Mouse (Mus musculus) erythroblast, embryonic 14.5 days (primary cell): ENCODE data around the gene Hao2. TPM values are rescaled to one million over a fixed set of nuclear protein-coding genes. Genes with fewer than 3 reads are reported as not detected.

Experiments
- H3K27me3 ChIP-seq: 2 replicates; pipeline ENCODE4 v1.6.1; 2012; ENCODE audit warnings: inconsistent platforms; ENCODE audit not compliant: control insufficient read depth
- H3K36me3 ChIP-seq: 2 replicates; pipeline ENCODE4 v1.6.1; 2012; ENCODE audit warnings: mild to moderate bottlenecking, inconsistent platforms; ENCODE audit not compliant: control insufficient read depth
- H3K4me1 ChIP-seq: 2 replicates; pipeline ENCODE4 v1.6.1; 2012; ENCODE audit warnings: inconsistent platforms; ENCODE audit not compliant: control insufficient read depth
- H3K4me3 ChIP-seq: replicated peaks from 2 replicates; pipeline ENCODE3; 2012; ENCODE audit warnings: moderate library complexity, mild to moderate bottlenecking, inconsistent platforms
- H3K9me3 ChIP-seq: 2 replicates; pipeline ENCODE4 v1.6.1; 2012; ENCODE audit warnings: low read length, inconsistent platforms, mixed read lengths; ENCODE audit not compliant: control insufficient read depth
- GATA1 ChIP-seq: IDR thresholded peaks from 2 replicates; pipeline ENCODE4 v1.6.1; 2012; ENCODE audit warnings: low read length, inconsistent platforms, mixed read lengths
- TAL1 ChIP-seq: IDR thresholded peaks from 3 replicates; pipeline ENCODE4 v1.6.1; 2012; ENCODE audit warnings: low read length, inconsistent platforms, mixed read lengths
- polyA plus RNA-seq: library from polyadenylated mRNA; stranded (reverse); fragments of >175 nt; gene quantifications from 2 replicates; pipeline ENCODE4 v1.2.3, GENCODE M21; 2012

Hao2 gene
- not detected in 2 replicates for polyA plus RNA-seq

DNA sequence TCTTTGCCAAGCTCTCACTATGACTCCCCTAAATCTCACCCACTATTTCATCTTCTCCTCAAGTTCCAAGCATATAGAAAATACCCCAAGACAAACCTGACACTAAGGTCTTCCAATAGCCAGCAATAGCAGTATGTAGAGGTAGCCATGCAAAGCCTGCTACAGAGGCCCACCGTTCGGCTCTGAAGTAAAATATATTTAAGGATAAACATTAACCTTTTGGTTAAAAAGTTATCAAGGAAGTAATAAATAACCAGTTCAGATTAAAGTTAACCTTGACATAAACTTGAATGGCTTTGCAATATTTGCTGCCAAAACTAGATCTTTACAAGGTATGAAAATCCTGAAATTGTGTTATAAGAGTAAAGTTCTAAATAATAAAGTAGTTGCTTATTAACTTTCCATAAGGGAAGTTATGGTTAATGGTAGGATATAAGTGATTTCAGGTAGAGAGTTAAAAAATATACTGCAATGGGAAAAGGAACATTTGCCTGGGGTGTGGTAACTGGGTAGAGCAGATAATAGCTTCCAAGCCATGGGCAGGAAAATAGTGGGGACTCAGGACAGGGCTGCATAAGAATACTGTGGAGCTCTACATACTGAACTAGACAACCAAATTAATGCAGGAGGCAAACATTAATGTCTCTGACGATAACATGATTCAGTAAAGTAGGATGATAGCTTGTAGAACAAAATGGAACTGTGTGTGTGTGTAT lies at the start of gene Hao2:
TSS of gene Hao2 (minus strand) at position 183 of the 716 bp plus-strand sequence.
- Histone ChIP-seq H3K27me3 (peaks cover 4% of the 10 kb centered on the region), H3K4me3 (no peak within 1 kb of the TSS), H3K9me3 (no peaks in the 10 kb centered on the region), H3K36me3 (no peaks in the 10 kb centered on the region), H3K4me1 (peaks cover 10% of the 10 kb centered on the region)
- TF ChIP-seq GATA1, result no peak
- no peak for TF ChIP-seq TAL1

DNA sequence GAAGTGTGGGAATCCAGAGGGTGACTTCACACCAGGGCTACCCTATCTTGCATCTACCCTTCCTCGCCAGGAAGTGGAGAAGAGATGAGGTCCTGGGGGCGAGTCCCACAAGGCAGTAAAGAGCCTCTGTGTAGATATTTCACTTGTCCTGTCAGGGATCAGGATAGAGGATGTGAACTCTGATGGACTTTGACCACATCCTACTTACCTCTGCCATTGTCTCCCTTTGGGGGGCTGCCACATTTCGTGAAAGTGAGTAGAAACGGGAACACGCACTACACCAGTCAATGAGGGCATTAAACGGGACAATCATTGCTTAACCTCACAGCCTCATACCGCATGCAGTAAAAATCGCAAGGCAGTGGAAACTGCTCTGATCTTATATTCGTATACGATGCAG lies 48.6 kb upstream of the Hao2 start:
- no peak overlapping the region for H3K4me3 ChIP-seq
- no peak for TF ChIP-seq TAL1
- no peak for TF ChIP-seq GATA1

GRCm38 (mm10) chr3:98941066-98941551 lies 48.1 kb upstream of the Hao2 start:
- Histone ChIP-seq H3K27me3 (peaks cover 6% of the 10 kb centered on the region; the same call in 1 of the 2 replicates), H3K4me3 (no peak overlapping the region), H3K9me3 (no peaks in the 10 kb centered on the region; the same call in 1 of the 2 replicates), H3K4me1 (no peaks in the 10 kb centered on the region), H3K36me3 (no peaks in the 10 kb centered on the region)
- TF ChIP-seq GATA1 (no peak), TAL1 (no peak)

More for the DNA sequence above, 48.6 kb upstream of the Hao2 start:
- H3K4me1 ChIP-seq, result no peaks in the 10 kb centered on the region
- peaks cover 6% of the 10 kb centered on the region; the same call in 1 of the 2 replicates for H3K27me3 ChIP-seq
- no peaks in the 10 kb centered on the region; the same call in 1 of the 2 replicates for H3K9me3 ChIP-seq
- H3K36me3 ChIP-seq, result no peaks in the 10 kb centered on the region

DNA sequence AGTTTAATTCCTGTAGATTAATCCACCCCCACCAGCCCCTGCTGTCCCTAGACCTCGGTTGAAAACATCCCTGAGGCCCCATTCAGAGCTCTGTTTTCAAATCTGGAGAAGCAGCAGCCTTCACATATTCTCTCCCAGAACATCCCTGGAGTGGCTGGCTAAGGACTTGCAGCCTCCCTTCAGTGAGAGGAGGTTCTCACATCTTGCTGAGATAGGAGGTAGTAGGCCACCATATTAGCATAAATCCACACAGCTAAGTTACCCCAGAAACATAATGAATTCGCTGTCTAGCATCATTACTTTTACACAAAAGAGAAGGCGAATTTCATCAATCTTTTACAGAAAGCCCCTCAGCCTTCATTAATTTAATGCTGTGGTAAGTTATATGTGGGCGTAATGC lies 47.2 kb upstream of the Hao2 start:
- H3K36me3 ChIP-seq, result no peaks in the 10 kb centered on the region
- no peaks in the 10 kb centered on the region; the same call in 1 of the 2 replicates for H3K9me3 ChIP-seq
- H3K4me1 ChIP-seq, result no peaks in the 10 kb centered on the region
- H3K27me3 ChIP-seq, result peaks cover 6% of the 10 kb centered on the region; the same call in 1 of the 2 replicates
- H3K4me3 ChIP-seq, result no peak overlapping the region
- TF ChIP-seq GATA1 (no peak), TAL1 (no peak)

DNA sequence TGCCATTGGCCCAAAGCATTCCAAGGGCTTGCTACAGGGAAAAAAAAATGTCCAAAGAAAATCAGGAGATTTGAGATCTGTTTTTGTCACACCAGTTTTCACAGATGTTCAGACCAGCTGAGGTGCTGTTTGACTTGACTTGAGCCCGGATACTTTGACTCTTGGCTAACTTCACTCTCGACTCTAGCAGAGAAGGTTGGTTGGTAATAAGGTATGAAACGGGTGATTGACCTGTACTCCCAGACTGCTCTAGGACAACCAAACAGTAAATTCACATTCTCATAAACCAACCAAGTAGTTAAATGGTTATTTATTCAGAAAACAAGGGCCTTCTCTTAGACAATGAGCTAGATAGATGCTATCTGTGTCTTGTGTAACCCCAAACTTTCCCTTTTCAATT lies 43.4 kb upstream of the Hao2 start:
- Histone ChIP-seq H3K27me3 (peaks cover 3% of the 10 kb centered on the region; the same call in 1 of the 2 replicates), H3K36me3 (no peaks in the 10 kb centered on the region), H3K4me3 (no peak overlapping the region), H3K9me3 (no peaks in the 10 kb centered on the region), H3K4me1 (no peaks in the 10 kb centered on the region)
- no peak for TF ChIP-seq TAL1
- no peak for TF ChIP-seq GATA1

DNA sequence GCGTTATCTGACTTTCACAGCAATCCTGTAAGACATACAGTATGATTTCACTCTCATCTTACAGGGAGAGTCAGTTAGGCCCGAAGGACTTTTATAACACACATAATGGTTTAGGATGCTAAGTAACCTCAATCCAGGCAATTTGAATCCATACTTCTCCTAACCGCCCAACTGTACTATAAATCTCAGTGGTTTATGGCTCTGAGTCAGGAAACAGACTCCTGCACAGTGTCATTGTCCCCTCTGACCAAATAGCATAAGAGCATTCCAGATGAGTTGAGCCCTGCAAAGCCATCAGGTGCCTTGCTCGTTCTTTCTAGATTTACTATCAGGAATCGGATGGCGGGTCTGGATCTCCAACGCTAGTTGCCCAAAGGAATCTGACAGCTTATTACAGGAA lies 41.6 kb upstream of the Hao2 start:
- no peak for TF ChIP-seq TAL1
- no peak for TF ChIP-seq GATA1
- Histone ChIP-seq H3K9me3 (no peaks in the 10 kb centered on the region), H3K4me3 (no peak overlapping the region), H3K36me3 (no peaks in the 10 kb centered on the region), H3K27me3 (no peaks in the 10 kb centered on the region), H3K4me1 (no peaks in the 10 kb centered on the region)

- TF ChIP-seq GATA1 (no peak), TAL1 (no peak)
- no peaks in the 10 kb centered on the region for H3K4me1 ChIP-seq
Measured at GRCm38 (mm10) chr3:98934041-98934440, 41.0 kb upstream of the Hao2 start.

GRCm38 (mm10) chr3:98932421-98932820 lies 39.4 kb upstream of the Hao2 start:
- Histone ChIP-seq H3K36me3 (no peaks in the 10 kb centered on the region), H3K9me3 (no peaks in the 10 kb centered on the region), H3K27me3 (no peaks in the 10 kb centered on the region), H3K4me3 (no peak overlapping the region), H3K4me1 (no peaks in the 10 kb centered on the region)
- TF ChIP-seq GATA1, result no peak
- TF ChIP-seq TAL1, result no peak

More at GRCm38 (mm10) chr3:98934041-98934440, 41.0 kb upstream of the Hao2 start:
- Histone ChIP-seq H3K4me3 (no peak overlapping the region), H3K9me3 (no peaks in the 10 kb centered on the region), H3K36me3 (no peaks in the 10 kb centered on the region), H3K27me3 (no peaks in the 10 kb centered on the region)

- H3K36me3 ChIP-seq, result no peaks in the 10 kb centered on the region
- H3K9me3 ChIP-seq, result no peaks in the 10 kb centered on the region
- no peak for TF ChIP-seq GATA1
- no peak for TF ChIP-seq TAL1
- no peaks in the 10 kb centered on the region for H3K4me1 ChIP-seq
- no peaks in the 10 kb centered on the region for H3K27me3 ChIP-seq
- no peak overlapping the region for H3K4me3 ChIP-seq
Measured at GRCm38 (mm10) chr3:98931836-98932235, 38.8 kb upstream of the Hao2 start.

GRCm38 (mm10) chr3:98920417-98920816 lies 27.4 kb upstream of the Hao2 start:
- TF ChIP-seq GATA1, result no peak
- no peak for TF ChIP-seq TAL1
- Histone ChIP-seq H3K27me3 (no peaks in the 10 kb centered on the region), H3K4me1 (peaks cover 2% of the 10 kb centered on the region; the same call in 1 of the 2 replicates), H3K9me3 (no peaks in the 10 kb centered on the region), H3K36me3 (no peaks in the 10 kb centered on the region), H3K4me3 (no peak overlapping the region)
